Mouse (Mus musculus) spleen, adult 2 months (tissue): Measurements from ENCODE around the gene Mansc4.

Experiments used
- CTCF ChIP-seq: fragments of 200-500 bp; IDR thresholded peaks from 2 replicates; pipeline ENCODE4 v1.5.1; 2011; ENCODE audit warnings: mild to moderate bottlenecking, inconsistent platforms; ENCODE audit not compliant: insufficient read depth, insufficient read length, insufficient replicate concordance; ENCODE audit errors: extremely low read depth
- POLR2A ChIP-seq: fragments of 200-500 bp; IDR thresholded peaks from 2 replicates; pipeline ENCODE4 v1.6.1; 2011; ENCODE audit warnings: low read depth, low read length, inconsistent platforms

DNA sequence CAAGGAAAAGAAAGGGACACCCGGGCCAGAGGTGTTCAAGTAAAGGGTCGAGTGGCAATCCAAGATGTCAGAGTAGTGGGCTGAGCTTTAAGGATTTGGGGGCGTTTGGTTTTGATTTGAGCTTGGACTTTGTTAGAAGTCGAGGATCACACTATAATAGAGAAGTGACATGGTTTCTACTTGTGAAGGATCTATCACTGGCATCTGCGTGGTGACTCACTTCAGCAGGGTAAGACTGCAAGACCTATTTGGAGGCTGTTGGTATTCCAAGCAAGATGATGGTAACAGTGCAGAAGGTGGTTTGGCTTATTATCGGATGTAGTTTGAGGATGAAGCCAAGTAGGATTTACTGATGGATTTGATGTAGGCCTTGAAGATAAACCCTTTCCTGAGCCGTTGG is 43.2 kb downstream of the Mansc4 start:
- TF ChIP-seq POLR2A = no peak
- no peak for TF ChIP-seq CTCF
